Mouse (Mus musculus): Measurements from ENCODE around the gene Zbtb48. TPM values are rescaled to one million over a fixed set of nuclear protein-coding genes. Genes with fewer than 3 reads are reported as not detected.
A peak's percentile ranks its signal among the peaks of the same experiment; 100 is the strongest.

Gene Zbtb48
- total and polyA plus RNA-seq, 2 experiments from 2014 or later = 8.9 to 20.6 TPM

DNA sequence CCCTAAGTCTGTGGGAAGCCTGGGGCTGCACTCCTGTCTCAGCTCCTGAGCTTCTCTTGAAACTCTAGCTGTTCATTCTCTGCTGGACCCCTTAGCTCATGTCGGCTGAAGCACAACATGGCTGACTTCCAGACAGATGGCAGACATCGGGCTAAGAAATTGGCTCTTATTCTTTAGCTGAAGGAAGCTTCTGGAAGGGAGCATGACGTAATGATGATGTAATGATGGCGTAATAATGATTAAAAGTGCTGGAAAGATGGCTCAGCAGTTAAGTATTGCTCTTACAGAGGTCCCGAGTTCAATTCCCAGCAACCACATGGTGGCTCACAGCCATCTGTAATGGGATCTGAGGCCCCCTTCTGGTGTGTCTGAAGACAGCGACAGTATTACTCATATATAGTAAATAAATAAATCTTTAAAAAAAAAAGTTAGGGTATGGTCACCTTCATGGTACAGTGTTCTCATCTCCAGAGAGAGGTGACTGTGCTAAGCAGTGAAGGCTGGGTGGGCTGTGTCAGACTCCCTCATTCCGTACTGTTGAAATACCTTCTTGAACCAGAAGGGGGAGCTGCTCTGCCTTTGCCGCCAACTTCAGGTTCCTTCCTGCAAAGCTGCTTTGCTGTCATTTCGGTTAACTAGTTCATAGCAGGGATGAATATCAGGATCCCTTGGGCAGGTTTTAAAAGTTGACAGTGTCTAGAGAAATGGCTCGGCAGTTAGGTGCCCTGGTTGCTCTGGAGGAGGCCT lies 55.1 kb downstream of the Zbtb48 start:
- peak; percentile 82 for TF ChIP-seq CTCF (IDR thresholded peaks at IDR 0.05)
- ATAC-seq (ENCODE audit: low FRiP score) = no peak
- no peak overlapping the region for H3K4me3 ChIP-seq (ENCODE audit: low read depth, low read length)
- no peaks in the 10 kb centered on the region for H3K27me3 ChIP-seq (ENCODE audit: insufficient read depth, low read length)
- DNase-seq (ENCODE audit: low spot score) = peak; percentile 68
- WGBS = 66% methylated on average over 10 of the region's 10 CpGs
- no peak overlapping the region for H3K27ac ChIP-seq (ENCODE audit: low read depth, low read length)
- H3K4me2 ChIP-seq (ENCODE audit: low read depth, low read length, poor library complexity, severe bottlenecking) = no peak overlapping the region
- no peak overlapping the region for H3K9ac ChIP-seq (replicated peaks; ENCODE audit: low read length, poor library complexity, severe bottlenecking)
- no peaks in the 10 kb centered on the region for H3K4me1 ChIP-seq (ENCODE audit: insufficient read depth, low read length)
- no peaks in the 10 kb centered on the region for H3K9me3 ChIP-seq (ENCODE audit: low read length)
- peaks cover 25% of the 10 kb centered on the region for H3K36me3 ChIP-seq (ENCODE audit: insufficient read depth, low read length)

Other genes starting within 250 kb of the Zbtb48 start
- 153 and 177 TPM in 2 replicates for gene Camta1, start 165.8 kb downstream of the Zbtb48 start, total RNA-seq (2014; rRNA removed)
- gene Camta1, start 165.8 kb downstream of the Zbtb48 start, polyA plus RNA-seq (2015; fragmentation: Nextera tagmentation; extraction: Ambion mirVana) = 130 and 140 TPM in 2 replicates
- gene Dnajc11, start 94.0 kb downstream of the Zbtb48 start, total RNA-seq (2014; rRNA removed) = 83.2 and 88.5 TPM in 2 replicates
- 73.7 and 75.9 TPM in 2 replicates for gene Dnajc11, start 94.0 kb downstream of the Zbtb48 start, polyA plus RNA-seq (2015; fragmentation: Nextera tagmentation; extraction: Ambion mirVana)
- gene Thap3, start 38.7 kb downstream of the Zbtb48 start, total RNA-seq (2014; rRNA removed) = 13.8 and 21.1 TPM in 2 replicates
- 42.7 and 45.7 TPM in 2 replicates for gene Thap3, start 38.7 kb downstream of the Zbtb48 start, polyA plus RNA-seq (2015; fragmentation: Nextera tagmentation; extraction: Ambion mirVana)
- 17.2 and 18.3 TPM in 2 replicates for gene Phf13, start 31.4 kb downstream of the Zbtb48 start, total RNA-seq (2014; rRNA removed)
- gene Phf13, start 31.4 kb downstream of the Zbtb48 start, polyA plus RNA-seq (2015; fragmentation: Nextera tagmentation; extraction: Ambion mirVana) = 16.6 and 17.1 TPM in 2 replicates
- 9.0 and 13.2 TPM in 2 replicates for gene Klhl21, start 18.9 kb downstream of the Zbtb48 start, total RNA-seq (2014; rRNA removed)
- 3.5 and 4.1 TPM in 2 replicates for gene Klhl21, start 18.9 kb downstream of the Zbtb48 start, polyA plus RNA-seq (2015; fragmentation: Nextera tagmentation; extraction: Ambion mirVana)
- 0.11 and 1.5 TPM in 2 replicates for gene Tas1r1, start 10.9 kb upstream of the Zbtb48 start, total RNA-seq (2014; rRNA removed)
- gene Tas1r1, start 10.9 kb upstream of the Zbtb48 start, polyA plus RNA-seq (2015; fragmentation: Nextera tagmentation; extraction: Ambion mirVana) = 1.6 TPM in 2 replicates
- 22.5 and 27.4 TPM in 2 replicates for gene Nol9, start 11.7 kb upstream of the Zbtb48 start, total RNA-seq (2014; rRNA removed)
- gene Nol9, start 11.7 kb upstream of the Zbtb48 start, polyA plus RNA-seq (2015; fragmentation: Nextera tagmentation; extraction: Ambion mirVana) = 17.5 and 19.0 TPM in 2 replicates
- gene Plekhg5, start 44.8 kb upstream of the Zbtb48 start, total RNA-seq (2014; rRNA removed) = 17.6 and 33.5 TPM in 2 replicates
- 13.0 and 15.1 TPM in 2 replicates for gene Plekhg5, start 44.8 kb upstream of the Zbtb48 start, polyA plus RNA-seq (2015; fragmentation: Nextera tagmentation; extraction: Ambion mirVana)
- gene Tnfrsf25, start 88.3 kb upstream of the Zbtb48 start, total RNA-seq (2014; rRNA removed) = 0.99 and 2.0 TPM in 2 replicates
- 0.38 and 0.49 TPM in 2 replicates for gene Tnfrsf25, start 88.3 kb upstream of the Zbtb48 start, polyA plus RNA-seq (2015; fragmentation: Nextera tagmentation; extraction: Ambion mirVana)
- 0.22 and 0.42 TPM in 2 replicates for gene Espn, start 124.7 kb upstream of the Zbtb48 start, total RNA-seq (2014; rRNA removed)
- gene Espn, start 124.7 kb upstream of the Zbtb48 start, polyA plus RNA-seq (2015; fragmentation: Nextera tagmentation; extraction: Ambion mirVana) = 0.22 and 0.53 TPM in 2 replicates
- not detected in 2 replicates for gene Hes2, start 131.2 kb upstream of the Zbtb48 start, total RNA-seq (2014; rRNA removed)
- not detected in 2 replicates for gene Hes2, start 131.2 kb upstream of the Zbtb48 start, polyA plus RNA-seq (2015; fragmentation: Nextera tagmentation; extraction: Ambion mirVana)
- 228 and 259 TPM in 2 replicates for gene Acot7, start 150.5 kb upstream of the Zbtb48 start, total RNA-seq (2014; rRNA removed)
- 510 and 544 TPM in 2 replicates for gene Acot7, start 150.5 kb upstream of the Zbtb48 start, polyA plus RNA-seq (2015; fragmentation: Nextera tagmentation; extraction: Ambion mirVana)
- 138 and 149 TPM in 2 replicates for gene Gpr153, start 246.6 kb upstream of the Zbtb48 start, total RNA-seq (2014; rRNA removed)
- gene Gpr153, start 246.6 kb upstream of the Zbtb48 start, polyA plus RNA-seq (2015; fragmentation: Nextera tagmentation; extraction: Ambion mirVana) = 20.1 and 21.2 TPM in 2 replicates